Mouse (Mus musculus) embryonic facial prominence, embryonic 14.5 days (tissue): ENCODE results near the gene Polr3e. TPM values are rescaled to one million over a fixed set of nuclear protein-coding genes. Genes with fewer than 3 reads are reported as not detected.
A peak's percentile ranks its signal among the peaks of the same experiment; 100 is the strongest.

Source experiments
- ATAC-seq: fragments of 200-750 bp; cut with Nextera tagmentation; 2 replicates; pipeline ENCODE4 v1.8.0; 2017; ENCODE audit warnings: low read depth, moderate number of reproducible peaks, moderate TSS enrichment
- DNase-seq: peaks from one replicate; pipeline ENCODE4 v3.0.0-alpha.2; 2015; ENCODE audit warnings: low spot score
- H3K27ac ChIP-seq: fragments of 300-500 bp; sonication (generic); replicated peaks from 2 replicates; pipeline ENCODE4 v1.5.1; 2014; ENCODE audit warnings: low read depth, mild to moderate bottlenecking, low read length, moderate library complexity
- H3K27me3 ChIP-seq: fragments of 300-500 bp; sonication (generic); replicated peaks from 2 replicates; pipeline ENCODE4 v1.6.1; 2014; ENCODE audit warnings: low read length; ENCODE audit not compliant: control insufficient read depth, insufficient read depth
- H3K36me3 ChIP-seq: fragments of 300-500 bp; sonication (generic); 2 replicates; pipeline ENCODE4 v1.6.1; 2014; ENCODE audit warnings: low read length, mixed read lengths; ENCODE audit not compliant: control insufficient read depth, insufficient read depth
- H3K4me1 ChIP-seq: fragments of 300-500 bp; sonication (generic); 2 replicates; pipeline ENCODE4 v1.6.1; 2014; ENCODE audit warnings: antibody characterized with exemption, low read length; ENCODE audit not compliant: control insufficient read depth, insufficient read depth
- H3K4me2 ChIP-seq: fragments of 300-500 bp; sonication (generic); 2 replicates; pipeline ENCODE4 v1.6.1; 2014; ENCODE audit warnings: low read depth, mild to moderate bottlenecking, low read length, moderate library complexity, mixed read lengths
- H3K4me3 ChIP-seq: fragments of 300-500 bp; sonication (generic); 2 replicates; pipeline ENCODE4 v1.5.1; 2014; ENCODE audit warnings: low read depth, mild to moderate bottlenecking, low read length
- H3K9ac ChIP-seq: fragments of 300-500 bp; sonication (generic); 2 replicates; pipeline ENCODE4 v1.6.1; 2014; ENCODE audit warnings: low read depth, mild to moderate bottlenecking, low read length, moderate library complexity, mixed read lengths
- H3K9me3 ChIP-seq: fragments of 300-500 bp; sonication (generic); 2 replicates; pipeline ENCODE4 v1.6.1; 2016; ENCODE audit warnings: low read length; ENCODE audit not compliant: control insufficient read depth
- WGBS: fragments of 180-500 bp; shearing (Covaris S2); extraction: QIAGEN DNeasy Blood & Tissue Kit; methylation state at CpG from one replicate; pipeline ENCODE4 v1.1.7; 2014; 5-methylcytosine and 5-hydroxymethylcytosine counted together
- polyA plus RNA-seq: library from polyadenylated mRNA; unstranded; fragments of >200 nt; fragmentation: Nextera tagmentation; extraction: Ambion mirVana; gene quantifications from 2 replicates; pipeline ENCODE4 v1.2.1, GENCODE M21; 2014

Polr3e gene
- polyA plus RNA-seq, 1 experiment from 2014 or later, result 21.8 TPM

DNA sequence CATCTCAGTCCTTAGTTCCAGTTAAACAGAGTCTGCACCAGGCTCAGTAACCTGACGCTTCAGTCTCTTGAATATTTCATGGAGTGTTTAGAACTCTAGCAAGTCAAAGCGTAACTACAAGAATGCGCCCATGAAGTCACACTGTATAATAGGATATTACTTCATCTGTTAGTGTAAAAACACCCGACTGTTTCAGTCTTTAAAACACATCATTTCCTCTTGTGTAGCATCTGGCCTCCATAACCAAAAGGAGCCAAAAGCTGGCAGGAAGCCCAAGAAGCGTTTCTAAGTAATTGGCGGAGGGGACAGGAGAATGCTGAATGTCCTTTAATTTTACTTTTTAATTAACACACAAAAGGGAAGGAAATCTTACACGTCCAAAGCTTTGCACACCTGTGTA is 59.5 kb downstream of the Polr3e start:
- Histone ChIP-seq H3K27ac (no peak overlapping the region), H3K27me3 (no peaks in the 10 kb centered on the region), H3K9ac (no peak overlapping the region), H3K9me3 (no peaks in the 10 kb centered on the region), H3K4me3 (no peak overlapping the region), H3K36me3 (no peaks in the 10 kb centered on the region), H3K4me2 (no peak overlapping the region), H3K4me1 (peaks cover 16% of the 10 kb centered on the region)
- ATAC-seq (peak; percentile 41), DNase-seq (peak; percentile 76)
- WGBS, result 34% methylated on average over 7 of the region's 7 CpGs

GRCm38 (mm10) chr7:120980041-120980440 is 62.5 kb downstream of the Polr3e start:
- 88% methylated on average over 4 of the region's 4 CpGs for WGBS
- Histone ChIP-seq H3K27me3 (no peaks in the 10 kb centered on the region), H3K27ac (no peak overlapping the region), H3K9me3 (no peaks in the 10 kb centered on the region), H3K36me3 (no peaks in the 10 kb centered on the region), H3K4me2 (peak overlapping the region; percentile 75; the same call in 1 of the 2 replicates), H3K4me3 (no peak overlapping the region), H3K9ac (no peak overlapping the region), H3K4me1 (peaks cover 22% of the 10 kb centered on the region)
- DNase-seq (no peak), ATAC-seq (no peak)

DNA sequence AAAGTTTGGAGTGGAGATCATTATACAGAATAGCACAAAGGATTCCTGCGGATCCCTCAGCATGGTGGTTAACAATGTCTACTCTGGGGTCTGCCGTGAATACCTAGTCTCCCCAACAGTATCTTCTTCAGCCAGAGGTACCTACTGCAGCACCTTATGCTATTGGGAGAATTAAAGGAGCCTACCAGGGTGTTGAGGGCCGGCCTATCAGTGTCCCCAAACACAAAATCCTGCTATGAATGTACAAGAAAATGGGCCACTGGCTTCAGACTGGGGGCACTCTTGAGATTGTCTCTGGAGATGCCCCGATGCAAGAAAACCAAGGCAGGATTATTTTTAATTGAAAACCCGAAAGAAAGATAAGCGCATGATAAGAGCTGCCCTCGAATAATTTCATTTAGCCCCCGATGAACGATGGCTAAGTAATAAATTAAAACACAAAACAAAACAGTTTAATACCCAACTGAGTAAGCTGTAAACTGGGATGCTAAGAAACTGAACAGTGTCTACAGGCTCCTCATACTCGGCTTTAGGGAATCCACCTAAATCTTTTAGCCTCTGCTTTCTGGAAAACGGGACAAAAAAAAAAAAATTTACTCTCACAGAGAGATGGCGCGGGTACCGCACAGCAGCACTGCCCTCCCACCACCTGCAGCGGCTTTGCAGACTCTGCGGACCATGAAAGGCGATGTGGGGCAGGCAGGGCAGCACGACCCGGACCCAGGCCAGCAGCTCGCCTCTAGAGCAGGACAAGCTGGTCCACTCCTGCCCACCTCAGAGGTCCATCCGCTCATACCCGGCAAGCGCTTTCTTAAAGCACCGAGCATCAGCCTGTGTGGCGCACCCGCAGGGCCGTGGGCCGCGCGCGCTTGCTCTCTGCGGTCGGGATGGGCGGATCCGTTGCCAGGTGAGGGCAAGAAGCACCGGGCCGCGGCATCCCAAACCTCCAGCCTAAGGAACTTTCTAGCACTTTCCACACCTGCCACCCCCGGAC is 63.7 kb downstream of the Polr3e start:
- H3K27ac ChIP-seq, result peak overlapping the region; percentile 50
- peak overlapping the region; percentile 75 for H3K4me2 ChIP-seq
- peak overlapping the region; percentile 83 for H3K9ac ChIP-seq
- no peaks in the 10 kb centered on the region for H3K27me3 ChIP-seq
- H3K36me3 ChIP-seq, result no peaks in the 10 kb centered on the region
- ATAC-seq, result peak; percentile 35
- peak; percentile 35 for DNase-seq
- 6% methylated on average over 33 of the region's 39 CpGs for WGBS
- peak overlapping the region; percentile 72 for H3K4me3 ChIP-seq
- H3K9me3 ChIP-seq, result no peaks in the 10 kb centered on the region
- H3K4me1 ChIP-seq, result peaks cover 22% of the 10 kb centered on the region

DNA sequence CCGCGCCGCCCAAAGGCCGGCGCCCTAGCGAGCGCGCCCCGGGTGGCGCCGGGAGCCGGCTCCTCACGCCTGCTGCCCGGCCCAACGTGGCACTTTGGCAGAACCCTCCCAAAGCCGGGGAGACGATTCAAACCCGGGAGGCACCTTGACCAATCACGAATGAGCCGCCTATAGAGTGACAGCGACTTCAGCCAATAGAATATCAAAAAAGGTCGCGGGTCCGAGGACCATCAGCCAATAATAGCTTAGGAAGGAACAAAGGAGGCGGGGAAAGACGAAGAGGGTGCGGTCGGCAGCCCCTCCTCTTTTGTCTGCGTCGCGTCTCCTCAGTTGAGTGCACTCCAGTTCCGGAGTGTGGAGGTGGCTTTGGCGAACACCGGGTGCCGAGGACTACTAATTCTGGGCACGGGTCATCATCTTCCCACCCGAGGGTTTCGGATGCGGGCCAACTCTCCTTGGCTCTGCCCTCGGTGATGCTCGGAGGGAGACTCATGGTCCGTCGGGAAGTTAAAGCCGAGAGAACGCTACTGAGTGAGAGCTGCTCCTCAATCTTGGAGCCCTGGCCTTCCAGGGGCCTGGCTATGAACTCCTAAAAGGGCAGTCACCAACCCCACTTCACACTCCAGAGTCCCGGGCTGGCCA is 64.8 kb downstream of the Polr3e start, which contains the start of the genes Cdr2 and Mfsd13b:
Cdr2 (minus strand) TSS at position 113 of the 642 bp plus-strand sequence.
Mfsd13b (plus strand) TSS at position 310 of the 642 bp plus-strand sequence.
- ATAC-seq (peak; percentile 97), DNase-seq (peak; percentile 98)
- Histone ChIP-seq H3K4me3 (peak within 1 kb of the TSS; percentile 72), H3K27me3 (no peaks in the 10 kb centered on the region), H3K27ac (peak within 1 kb of the TSS; percentile 56), H3K9me3 (no peaks in the 10 kb centered on the region), H3K9ac (peak within 1 kb of the TSS; percentile 83), H3K36me3 (no peaks in the 10 kb centered on the region), H3K4me2 (peak within 1 kb of the TSS; percentile 87), H3K4me1 (peaks cover 16% of the 10 kb centered on the region)
- 0% methylated on average over 35 of the region's 46 CpGs for WGBS

GRCm38 (mm10) chr7:120982968-120983367 is 65.4 kb downstream of the Polr3e start:
- DNase-seq, result peak; percentile 22
- no peaks in the 10 kb centered on the region for H3K27me3 ChIP-seq
- WGBS, result 8% methylated on average over 7 of the region's 7 CpGs

DNA sequence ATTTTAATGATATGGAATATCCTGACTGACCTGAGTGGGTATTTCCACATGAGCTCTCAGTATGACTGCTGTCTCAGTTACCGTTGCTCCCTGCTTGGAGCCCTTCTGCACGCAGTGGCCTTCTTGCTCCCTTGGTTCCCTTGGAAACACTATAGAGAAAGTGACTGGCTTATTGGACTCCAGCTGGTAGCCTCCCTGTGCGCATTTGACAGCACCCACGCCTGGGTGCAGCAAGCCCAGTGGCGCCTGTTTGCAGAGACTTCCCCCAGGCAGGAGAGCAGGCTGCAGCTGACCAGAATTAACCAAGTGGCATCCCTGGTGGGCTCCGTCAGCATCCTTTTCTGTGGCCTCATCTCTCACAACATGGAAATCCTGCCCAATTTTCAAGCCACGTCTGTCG is 73.6 kb downstream of the Polr3e start:
- H3K9me3 ChIP-seq, result no peaks in the 10 kb centered on the region
- ATAC-seq (no peak), DNase-seq (no peak)
- H3K36me3 ChIP-seq, result no peaks in the 10 kb centered on the region
- H3K4me2 ChIP-seq, result no peak overlapping the region
- no peak overlapping the region for H3K4me3 ChIP-seq
- no peak overlapping the region for H3K9ac ChIP-seq
- no peaks in the 10 kb centered on the region for H3K4me1 ChIP-seq
- H3K27ac ChIP-seq, result no peak overlapping the region
- 65% methylated on average over 8 of the region's 8 CpGs for WGBS
- H3K27me3 ChIP-seq, result no peaks in the 10 kb centered on the region

More at GRCm38 (mm10) chr7:120982968-120983367, 65.4 kb downstream of the Polr3e start:
- H3K9ac ChIP-seq, result peak overlapping the region; percentile 77
- no peaks in the 10 kb centered on the region for H3K9me3 ChIP-seq
- ATAC-seq, result no peak
- H3K36me3 ChIP-seq, result no peaks in the 10 kb centered on the region
- peaks cover 16% of the 10 kb centered on the region for H3K4me1 ChIP-seq
- H3K27ac ChIP-seq, result peak overlapping the region; percentile 56
- peak overlapping the region; percentile 87 for H3K4me2 ChIP-seq
- peak overlapping the region; percentile 72 for H3K4me3 ChIP-seq

Other genes with a start within 250 kb of the Polr3e start
- gene Pdzd9, start 247.4 kb upstream of the Polr3e start, polyA plus RNA-seq, result 0.42 and 0.61 TPM in 2 replicates
- gene Mosmo, start 240.1 kb upstream of the Polr3e start, polyA plus RNA-seq, result 14.2 and 15.6 TPM in 2 replicates
- gene Vwa3a, start 178.4 kb upstream of the Polr3e start, polyA plus RNA-seq, result 0.54 and 1.0 TPM in 2 replicates
- gene Gm5737, start 105.4 kb upstream of the Polr3e start, polyA plus RNA-seq, result not detected in 2 replicates
- gene Eef2k, start 74.9 kb upstream of the Polr3e start, polyA plus RNA-seq, result 19.6 and 22.2 TPM in 2 replicates
- gene Cdr2, start 64.6 kb downstream of the Polr3e start, polyA plus RNA-seq, result 17.5 and 21.0 TPM in 2 replicates
- gene Mfsd13b, start 64.8 kb downstream of the Polr3e start, polyA plus RNA-seq, result 0.55 TPM in 1 of 2 replicates, not detected in the other
- gene Mettl9, start 116.7 kb downstream of the Polr3e start, polyA plus RNA-seq, result 142 and 151 TPM in 2 replicates
- gene Igsf6, start 156.8 kb downstream of the Polr3e start, polyA plus RNA-seq, result 2.2 and 2.6 TPM in 2 replicates
- gene Otoa, start 163.9 kb downstream of the Polr3e start, polyA plus RNA-seq, result 0.85 and 1.1 TPM in 2 replicates